Mouse (Mus musculus) hindbrain, embryonic 14.5 days (tissue): ENCODE results near the gene Bysl. TPM values are rescaled to one million over a fixed set of nuclear protein-coding genes. Genes with fewer than 3 reads are reported as not detected.

ENCODE experiments used
- ATAC-seq: fragments of 200-750 bp; cut with Nextera tagmentation; 2 replicates; pipeline ENCODE4 v1.8.0; 2017; ENCODE audit warnings: moderate number of reproducible peaks, mild to moderate bottlenecking, moderate TSS enrichment, moderate library complexity; ENCODE audit not compliant: low FRiP score
- DNase-seq: peaks from one replicate; pipeline ENCODE4 v3.0.0-alpha.2; 2015; ENCODE audit warnings: low spot score
- H3K27ac ChIP-seq: fragments of 300-500 bp; sonication (generic); 2 replicates; pipeline ENCODE4 v1.5.1; 2014; ENCODE audit warnings: mild to moderate bottlenecking, moderate library complexity
- H3K27me3 ChIP-seq: fragments of 300-500 bp; sonication (generic); 2 replicates; pipeline ENCODE4 v1.6.1; 2014; ENCODE audit warnings: mild to moderate bottlenecking, low read length, mixed read lengths; ENCODE audit not compliant: control insufficient read depth, insufficient read depth
- H3K36me3 ChIP-seq: fragments of 300-500 bp; sonication (generic); replicated peaks from 2 replicates; pipeline ENCODE4 v1.6.1; 2014; ENCODE audit not compliant: control insufficient read depth, insufficient read depth
- H3K4me1 ChIP-seq: fragments of 300-500 bp; sonication (generic); replicated peaks from 2 replicates; pipeline ENCODE4 v1.6.1; 2014; ENCODE audit warnings: antibody characterized with exemption, low read length, mixed read lengths; ENCODE audit not compliant: control insufficient read depth, insufficient read depth
- H3K4me2 ChIP-seq: fragments of 300-500 bp; sonication (generic); replicated peaks from 2 replicates; pipeline ENCODE4 v1.6.1; 2014; ENCODE audit warnings: mild to moderate bottlenecking, moderate library complexity
- H3K4me3 ChIP-seq: fragments of 300-500 bp; sonication (generic); replicated peaks from 2 replicates; pipeline ENCODE4 v1.5.1; 2014; ENCODE audit warnings: mild to moderate bottlenecking, low read length
- H3K9ac ChIP-seq: fragments of 300-500 bp; sonication (generic); 2 replicates; pipeline ENCODE4 v1.6.1; 2014
- H3K9me3 ChIP-seq: fragments of 300-500 bp; sonication (generic); 2 replicates; pipeline ENCODE4 v1.6.1; 2016; ENCODE audit warnings: low read length; ENCODE audit not compliant: control insufficient read depth
- WGBS: fragments of 180-500 bp; shearing (Covaris S2); extraction: QIAGEN DNeasy Blood & Tissue Kit; methylation state at CpG from one replicate; pipeline ENCODE4 v1.1.7; 2014; 5-methylcytosine and 5-hydroxymethylcytosine counted together
- polyA plus RNA-seq: library from polyadenylated mRNA; unstranded; fragments of >200 nt; fragmentation: Nextera tagmentation; extraction: Ambion mirVana; gene quantifications from 2 replicates; pipeline ENCODE4 v1.2.1, GENCODE M21; 2014

The Bysl gene
- polyA plus RNA-seq, 1 experiment from 2014 or later: 33.3 TPM

GRCm38 (mm10) chr17:47566133-47566532, 45.2 kb downstream of the Bysl start:
- no peak for ATAC-seq

GRCm38 (mm10) chr17:47564612-47565011, 46.7 kb downstream of the Bysl start:
- Histone ChIP-seq H3K27ac (no peak overlapping the region), H3K4me3 (no peak overlapping the region), H3K9ac (no peak overlapping the region), H3K4me2 (no peak overlapping the region), H3K4me1 (no peaks in the 10 kb centered on the region), H3K9me3 (no peaks in the 10 kb centered on the region), H3K36me3 (no peaks in the 10 kb centered on the region), H3K27me3 (no peaks in the 10 kb centered on the region)
- no peak for ATAC-seq
- 86% methylated on average over 5 of the region's 5 CpGs for WGBS
- DNase-seq: no peak

More at GRCm38 (mm10) chr17:47566133-47566532, 45.2 kb downstream of the Bysl start:
- Histone ChIP-seq H3K9me3 (no peaks in the 10 kb centered on the region), H3K9ac (no peak overlapping the region), H3K27ac (no peak overlapping the region), H3K27me3 (no peaks in the 10 kb centered on the region), H3K4me2 (no peak overlapping the region), H3K4me3 (no peak overlapping the region), H3K4me1 (no peaks in the 10 kb centered on the region), H3K36me3 (no peaks in the 10 kb centered on the region)
- no peak for DNase-seq
- 0% methylated on average over 2 of the region's 2 CpGs for WGBS

GRCm38 (mm10) chr17:47562875-47563274, 48.4 kb downstream of the Bysl start:
- Histone ChIP-seq H3K4me2 (no peak overlapping the region), H3K36me3 (no peaks in the 10 kb centered on the region), H3K4me3 (no peak overlapping the region), H3K4me1 (no peaks in the 10 kb centered on the region), H3K27ac (no peak overlapping the region), H3K27me3 (no peaks in the 10 kb centered on the region), H3K9me3 (no peaks in the 10 kb centered on the region), H3K9ac (no peak overlapping the region)
- ATAC-seq: no peak
- no peak for DNase-seq
- WGBS: 81% methylated on average over 6 of the region's 6 CpGs

GRCm38 (mm10) chr17:47559726-47560125, 51.6 kb downstream of the Bysl start:
- no peak overlapping the region for H3K9ac ChIP-seq
- DNase-seq: no peak
- no peaks in the 10 kb centered on the region for H3K4me1 ChIP-seq
- H3K4me2 ChIP-seq: no peak overlapping the region
- H3K27me3 ChIP-seq: no peaks in the 10 kb centered on the region
- no peaks in the 10 kb centered on the region for H3K36me3 ChIP-seq
- H3K27ac ChIP-seq: no peak overlapping the region
- 77% methylated on average over 6 of the region's 6 CpGs for WGBS
- H3K9me3 ChIP-seq: no peaks in the 10 kb centered on the region
- no peak for ATAC-seq
- no peak overlapping the region for H3K4me3 ChIP-seq

- Histone ChIP-seq H3K4me2 (no peak overlapping the region), H3K9ac (no peak overlapping the region), H3K36me3 (no peaks in the 10 kb centered on the region), H3K4me1 (no peaks in the 10 kb centered on the region), H3K27ac (no peak overlapping the region), H3K9me3 (no peaks in the 10 kb centered on the region), H3K27me3 (no peaks in the 10 kb centered on the region), H3K4me3 (no peak overlapping the region)
- 66% methylated on average over 3 of the region's 3 CpGs for WGBS
- ATAC-seq (no peak), DNase-seq (no peak)
Measured at GRCm38 (mm10) chr17:47557179-47557578, 54.1 kb downstream of the Bysl start.

GRCm38 (mm10) chr17:47554621-47555020, 56.7 kb downstream of the Bysl start:
- H3K4me3 ChIP-seq: no peak overlapping the region
- no peak overlapping the region for H3K27ac ChIP-seq
- no peaks in the 10 kb centered on the region for H3K27me3 ChIP-seq
- DNase-seq (no peak), ATAC-seq (no peak)
- no peaks in the 10 kb centered on the region for H3K9me3 ChIP-seq
- H3K4me2 ChIP-seq: no peak overlapping the region
- H3K9ac ChIP-seq: no peak overlapping the region
- WGBS: 78% methylated on average over 9 of the region's 10 CpGs
- no peaks in the 10 kb centered on the region for H3K4me1 ChIP-seq
- no peaks in the 10 kb centered on the region for H3K36me3 ChIP-seq

- Histone ChIP-seq H3K4me3 (no peak overlapping the region), H3K9me3 (no peaks in the 10 kb centered on the region), H3K4me1 (no peaks in the 10 kb centered on the region), H3K9ac (no peak overlapping the region), H3K4me2 (no peak overlapping the region), H3K27ac (no peak overlapping the region), H3K27me3 (no peaks in the 10 kb centered on the region), H3K36me3 (no peaks in the 10 kb centered on the region)
- no peak for ATAC-seq
- DNase-seq: no peak
Measured at GRCm38 (mm10) chr17:47552994-47553393, 58.3 kb downstream of the Bysl start.

GRCm38 (mm10) chr17:47551049-47551448, 60.2 kb downstream of the Bysl start:
- H3K36me3 ChIP-seq: no peaks in the 10 kb centered on the region
- ATAC-seq (no peak), DNase-seq (no peak)
- no peak overlapping the region for H3K27ac ChIP-seq
- WGBS: 72% methylated on average over 7 of the region's 7 CpGs
- no peaks in the 10 kb centered on the region for H3K9me3 ChIP-seq
- no peak overlapping the region for H3K4me3 ChIP-seq
- no peaks in the 10 kb centered on the region for H3K27me3 ChIP-seq
- no peaks in the 10 kb centered on the region for H3K4me1 ChIP-seq
- no peak overlapping the region for H3K4me2 ChIP-seq
- H3K9ac ChIP-seq: no peak overlapping the region
